Mouse (Mus musculus) MEL (cell line): ENCODE data around the gene Nfxl1. TPM values are rescaled to one million over a fixed set of nuclear protein-coding genes. Genes with fewer than 3 reads are reported as not detected.

Experiments used
- DNase-seq: peaks from one replicate; pipeline ENCODE4 v3.0.0; 2011; ENCODE audit warnings: low read depth, low spot score
- H3K27ac ChIP-seq: 2 replicates; pipeline ENCODE4 v1.5.1; 2012; ENCODE audit warnings: low read depth, mild to moderate bottlenecking, control low read depth, low read length, moderate library complexity; ENCODE audit not compliant: control insufficient read depth
- H3K27me3 ChIP-seq, 2 experiments: fragments of 150-350 bp in 1 of 2; sonication (generic) in 1 of 2; 2 replicates each; pipeline ENCODE4 v1.6.1; 2012; ENCODE audit warnings: low read length in 2 of 2, mild to moderate bottlenecking in 2 of 2, improper control_type of control experiment in 1 of 2, moderate library complexity in 1 of 2; ENCODE audit not compliant: insufficient read depth in 2 of 2, control insufficient read depth in 1 of 2
- H3K36me3 ChIP-seq, 2 experiments: 2 replicates each; pipeline ENCODE4 v1.6.1; 2012 to 2014; ENCODE audit warnings: low read length in 2 of 2, improper control_type of control experiment in 1 of 2, inconsistent platforms in 1 of 2, mild to moderate bottlenecking in 1 of 2; ENCODE audit not compliant: insufficient read depth in 2 of 2, control insufficient read depth in 1 of 2
- H3K4me1 ChIP-seq, 2 experiments: fragments of 150-350 bp in 1 of 2; sonication (generic) in 1 of 2; 2 replicates each; pipeline ENCODE4 v1.6.1; 2012; ENCODE audit warnings: low read length in 2 of 2, improper control_type of control experiment in 1 of 2, mild to moderate bottlenecking in 1 of 2; ENCODE audit not compliant: insufficient read depth in 2 of 2, control insufficient read depth in 1 of 2
- H3K4me3 ChIP-seq, 2 experiments: fragments of 150-350 bp in 1 of 2; sonication (generic) in 1 of 2; 2 replicates each; pipeline ENCODE4 v1.5.1; 2012; ENCODE audit warnings: low read depth in 2 of 2, low read length in 2 of 2, mild to moderate bottlenecking in 2 of 2, moderate library complexity in 2 of 2, control low read depth in 1 of 2, improper control_type of control experiment in 1 of 2; ENCODE audit not compliant: control insufficient read depth in 1 of 2, insufficient read depth in 1 of 2
- H3K79me2 ChIP-seq: 2 replicates; pipeline ENCODE4 v1.6.1; 2012; ENCODE audit warnings: mild to moderate bottlenecking, low read length, moderate library complexity; ENCODE audit not compliant: control insufficient read depth, poor library complexity, insufficient read depth
- H3K9ac ChIP-seq: 2 replicates; pipeline ENCODE4 v1.6.1; 2012; ENCODE audit warnings: low read depth, mild to moderate bottlenecking, control low read depth, low read length, moderate library complexity; ENCODE audit not compliant: control insufficient read depth, poor library complexity, severe bottlenecking
- H3K9me3 ChIP-seq: fragments of 150-350 bp; sonication (generic); replicated peaks from 2 replicates; pipeline ENCODE4 v1.6.1; 2012; ENCODE audit warnings: mild to moderate bottlenecking, low read length, improper control_type of control experiment, moderate library complexity; ENCODE audit not compliant: insufficient read depth
- BHLHE40 ChIP-seq: IDR thresholded peaks from 2 replicates; pipeline ENCODE4 v1.6.1; 2012; ENCODE audit warnings: low read depth, mild to moderate bottlenecking, inconsistent platforms, low read length, improper control_type of control experiment, borderline replicate concordance
- CHD1 ChIP-seq: IDR thresholded peaks from 2 replicates; pipeline ENCODE4 v1.6.1; 2012; ENCODE audit warnings: low read depth, mild to moderate bottlenecking, inconsistent platforms, low read length, improper control_type of control experiment
- CTCF ChIP-seq, 3 experiments: IDR thresholded peaks in 2 of 3; conservative IDR thresholded peaks in 1 of 3; 2 replicates each; pipeline ENCODE4 v1.5.1; 2011 to 2012; ENCODE audit warnings: low read length in 3 of 3, low read depth in 2 of 3, mild to moderate bottlenecking in 2 of 3, improper control_type of control experiment in 1 of 3, inconsistent platforms in 1 of 3, mixed read lengths in 1 of 3, moderate library complexity in 1 of 3; ENCODE audit not compliant: control insufficient read depth in 1 of 3, insufficient read depth in 1 of 3, poor library complexity in 1 of 3, severe bottlenecking in 1 of 3
- EP300 ChIP-seq, 2 experiments: IDR thresholded peaks; 2 replicates each; pipeline ENCODE4 v1.6.1; 2011; ENCODE audit warnings: improper control_type of control experiment in 2 of 2, low read length in 2 of 2, low read depth in 1 of 2, mild to moderate bottlenecking in 1 of 2
- ETS1 ChIP-seq: IDR thresholded peaks from 2 replicates; pipeline ENCODE4 v1.6.1; 2012; ENCODE audit warnings: low read depth, mild to moderate bottlenecking, inconsistent platforms, low read length, improper control_type of control experiment, moderate library complexity
- MYB ChIP-seq: IDR thresholded peaks from 2 replicates; pipeline ENCODE4 v1.6.1; 2011; ENCODE audit warnings: mild to moderate bottlenecking, low read depth, low read length, improper control_type of control experiment
- RAD21 ChIP-seq: IDR thresholded peaks from 2 replicates; pipeline ENCODE4 v1.6.1; 2011; ENCODE audit warnings: mild to moderate bottlenecking, low read depth, low read length, improper control_type of control experiment
- RCOR1 ChIP-seq: IDR thresholded peaks from 2 replicates; pipeline ENCODE4 v1.6.1; 2012; ENCODE audit warnings: low read depth, mild to moderate bottlenecking, inconsistent platforms, low read length, improper control_type of control experiment
- SIN3A ChIP-seq: IDR thresholded peaks from 2 replicates; pipeline ENCODE4 v1.6.1; 2012; ENCODE audit warnings: low read length, improper control_type of control experiment, inconsistent platforms
- UBTF ChIP-seq: IDR thresholded peaks from 2 replicates; pipeline ENCODE4 v1.6.1; 2012; ENCODE audit warnings: low read depth, mild to moderate bottlenecking, inconsistent platforms, low read length, improper control_type of control experiment, moderate library complexity, borderline replicate concordance; ENCODE audit not compliant: insufficient read depth
- ZKSCAN1 ChIP-seq: IDR thresholded peaks from 2 replicates; pipeline ENCODE4 v1.6.1; 2012; ENCODE audit warnings: low read depth, mild to moderate bottlenecking, inconsistent platforms, low read length, improper control_type of control experiment, moderate library complexity
- ZMIZ1 ChIP-seq: IDR thresholded peaks from 2 replicates; pipeline ENCODE4 v1.6.1; 2012; ENCODE audit warnings: low read depth, mild to moderate bottlenecking, inconsistent platforms, low read length, improper control_type of control experiment, moderate library complexity
- ZNF384 ChIP-seq: IDR thresholded peaks from 2 replicates; pipeline ENCODE4 v1.6.1; 2012; ENCODE audit warnings: low read depth, mild to moderate bottlenecking, inconsistent platforms, low read length, improper control_type of control experiment
- polyA plus RNA-seq, 2 experiments: library from polyadenylated mRNA; stranded (reverse) in 1 of 2; unstranded in 1 of 2; fragments of >175 nt in 1 of 2; fragments of >200 nt in 1 of 2; gene quantifications; 2 replicates each; pipeline versions ENCODE4 v1.2.1 to v1.2.4; 2012; ENCODE audit warnings: low replicate concordance in 2 of 2, low read depth in 1 of 2; ENCODE audit not compliant: insufficient read length in 2 of 2, insufficient read depth in 1 of 2, missing spikeins in 1 of 2
- total RNA-seq: library from RNA; depleted of rRNA; stranded (reverse); fragments of 300-350 nt; gene quantifications from 2 replicates; pipeline ENCODE4 v1.2.3, GENCODE M21; 2012

The Nfxl1 gene
- total and polyA plus RNA-seq, 3 experiments = 13.5 to 18.9 TPM; not detected in 1

GRCm38 (mm10) chr5:72503531-72504523 is 55.7 kb downstream of the Nfxl1 start, which contains the start of gene Corin:
Gene Corin, minus strand, starts transcription at chr5:72504473.
- H3K9me3 ChIP-seq = no peaks in the 10 kb centered on the region
- no peaks in the 10 kb centered on the region; a peak in 1 of 4 replicates for H3K27me3 ChIP-seq
- H3K4me1 ChIP-seq = peaks cover 0 to 2% of the 10 kb centered on the region in 2 experiments; a peak in 1 of 4 replicates
- TF ChIP-seq ZKSCAN1 (no peak), SIN3A (no peak), MYB (no peak)
- TF ChIP-seq, all 39 proteins: peak for 0
- Histone ChIP-seq H3K9ac (no peak within 1 kb of the TSS), H3K27ac (no peak within 1 kb of the TSS), H3K4me3 (no peak within 1 kb of the TSS), H3K79me2 (no peaks in the 10 kb centered on the region), H3K36me3 (no peaks in the 10 kb centered on the region)
- DNase-seq = no peak

DNA sequence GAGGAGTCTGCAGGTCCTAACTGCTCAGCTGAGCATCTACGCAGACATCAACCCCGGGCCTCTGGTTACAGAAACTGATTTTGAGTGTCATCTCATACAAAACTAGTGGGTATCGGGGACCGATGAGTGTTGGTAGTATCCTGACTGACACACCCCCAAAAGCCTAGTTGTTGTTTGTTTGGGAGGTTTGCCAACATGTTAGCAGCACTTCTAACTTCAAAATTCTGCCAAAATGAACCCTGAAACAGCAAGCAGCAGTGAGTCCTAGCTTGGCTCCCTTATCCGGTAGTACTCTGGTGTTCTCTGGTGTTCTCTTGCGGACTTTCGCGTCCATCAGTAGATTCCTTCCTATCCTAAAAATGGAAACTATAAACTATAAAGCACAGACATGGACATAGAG is 56.7 kb downstream of the Nfxl1 start:
- no peak for TF ChIP-seq ZKSCAN1
- no peak for TF ChIP-seq UBTF
- no peak for TF ChIP-seq RCOR1
- no peak for TF ChIP-seq CHD1
- TF ChIP-seq BHLHE40 = no peak
- Histone ChIP-seq H3K27ac (no peak overlapping the region), H3K9ac (no peak overlapping the region), H3K4me1 (peaks cover 0 to 2% of the 10 kb centered on the region in 2 experiments; a peak in 1 of 4 replicates), H3K79me2 (no peaks in the 10 kb centered on the region), H3K27me3 (no peaks in the 10 kb centered on the region; a peak in 1 of 4 replicates), H3K9me3 (no peaks in the 10 kb centered on the region), H3K4me3 (no peak overlapping the region), H3K36me3 (no peaks in the 10 kb centered on the region)
- DNase-seq = no peak

GRCm38 (mm10) chr5:72501763-72502162 is 57.7 kb downstream of the Nfxl1 start:
- Histone ChIP-seq H3K36me3 (no peaks in the 10 kb centered on the region), H3K4me1 (peaks cover 0 to 2% of the 10 kb centered on the region in 2 experiments; a peak in 1 of 4 replicates), H3K9ac (no peak overlapping the region), H3K4me3 (no peak overlapping the region), H3K9me3 (no peaks in the 10 kb centered on the region), H3K27ac (no peak overlapping the region), H3K79me2 (no peaks in the 10 kb centered on the region), H3K27me3 (no peaks in the 10 kb centered on the region; a peak in 1 of 4 replicates)
- no peak for DNase-seq
- TF ChIP-seq ZNF384 (no peak), CTCF (IDR thresholded peaks at IDR 0.05 in 2 of 3, conservative IDR thresholded peaks at IDR 0.05 in 1 of 3; ENCODE audit: control insufficient read depth in 1 of 3, insufficient read depth in 1 of 3, low read depth in 2 of 3, low read length in 3 of 3, poor library complexity in 1 of 3, severe bottlenecking in 1 of 3) (no peak), RAD21 (no peak), RCOR1 (no peak), ZMIZ1 (no peak), EP300 (IDR thresholded peaks at IDR 0.05; ENCODE audit: low read depth in 1 of 2, low read length in 2 of 2) (no peak), ETS1 (no peak)
